Mouse (Mus musculus): ENCODE measurements around the gene Rnd1.

The Rnd1 gene

DNA sequence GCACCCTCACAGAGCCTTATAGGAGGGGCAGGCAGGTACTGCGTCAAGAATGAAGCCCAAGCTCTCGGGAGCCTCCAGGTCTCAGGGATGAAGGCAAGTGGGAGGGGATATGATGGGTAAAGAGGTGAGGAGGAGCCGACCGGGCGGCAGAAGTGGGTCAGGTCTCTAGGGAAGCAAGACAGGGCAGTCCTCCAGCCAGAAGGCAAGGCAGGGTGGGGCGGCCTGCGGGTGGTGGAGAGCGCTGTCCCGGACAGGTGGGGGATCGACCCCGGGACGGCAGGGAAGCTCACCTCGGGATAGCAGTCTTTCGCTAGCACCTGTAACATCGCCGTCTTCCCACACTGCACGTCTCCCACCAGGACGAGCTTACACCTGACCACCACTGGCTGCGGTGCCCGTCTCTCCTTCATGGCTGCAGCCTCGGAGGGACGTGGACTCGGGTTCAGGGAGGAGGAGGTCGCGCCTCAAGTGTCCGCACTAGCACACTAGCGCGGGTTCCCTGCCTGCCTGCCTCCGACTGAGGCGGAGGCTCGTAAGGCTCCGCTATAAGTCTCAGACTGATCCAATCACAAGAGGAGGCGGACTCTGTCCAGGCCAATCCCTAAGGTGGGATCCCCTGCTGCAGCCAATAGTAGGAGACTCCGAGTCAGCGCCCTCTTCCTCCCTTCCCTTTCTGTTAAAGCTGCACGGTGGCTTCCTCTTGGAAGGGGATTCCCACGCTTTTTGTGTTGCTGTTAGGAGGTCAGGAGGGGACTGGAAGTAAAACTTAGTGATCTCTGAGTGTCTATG lies at the start of gene Rnd1:
Gene Rnd1, minus strand, starts transcription at position 522 of the 789 bp plus-strand sequence.
- DNase-seq = peak; percentile 67 to 73

DNA sequence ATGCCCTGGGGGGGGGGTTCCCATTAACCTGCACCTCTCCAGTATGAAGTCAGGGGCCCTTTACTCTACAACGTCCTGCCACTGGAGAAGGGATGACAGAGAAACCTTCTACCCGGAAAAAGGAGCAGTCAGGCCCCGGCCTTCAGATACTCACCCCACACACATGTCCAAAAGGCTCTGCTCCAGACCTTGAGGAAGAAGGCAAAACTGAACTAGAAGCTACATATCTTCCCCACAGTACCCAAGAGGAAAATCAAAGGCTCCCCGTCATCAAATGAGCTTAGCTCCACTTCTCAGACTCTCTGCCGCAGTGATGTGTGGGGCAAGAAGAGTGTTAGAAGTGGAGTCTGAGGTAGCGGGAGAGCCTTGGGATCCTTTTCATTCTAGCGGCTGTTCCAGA lies 49.5 kb upstream of the Rnd1 start:
- no peak for DNase-seq

DNA sequence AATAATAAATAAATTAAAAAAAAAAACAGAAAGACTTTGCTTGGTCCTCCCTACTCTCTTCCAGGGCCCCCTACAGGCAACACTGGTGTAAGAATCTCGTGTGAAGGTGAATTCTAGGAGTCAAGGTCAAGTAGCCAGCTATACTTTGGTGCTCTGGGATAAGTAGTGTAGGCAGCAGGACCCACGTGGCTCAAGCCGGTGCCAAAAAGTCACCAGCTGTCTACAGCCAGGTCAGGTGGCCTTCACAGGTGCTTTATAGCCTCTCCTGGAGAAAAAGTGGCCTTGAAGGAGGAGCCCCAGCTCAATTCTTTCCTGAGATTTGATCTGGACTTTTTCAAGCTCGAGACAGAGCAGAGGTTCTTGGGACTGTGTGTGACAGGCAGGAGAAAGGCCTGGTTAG lies 48.8 kb upstream of the Rnd1 start:
- DNase-seq = no peak

DNA sequence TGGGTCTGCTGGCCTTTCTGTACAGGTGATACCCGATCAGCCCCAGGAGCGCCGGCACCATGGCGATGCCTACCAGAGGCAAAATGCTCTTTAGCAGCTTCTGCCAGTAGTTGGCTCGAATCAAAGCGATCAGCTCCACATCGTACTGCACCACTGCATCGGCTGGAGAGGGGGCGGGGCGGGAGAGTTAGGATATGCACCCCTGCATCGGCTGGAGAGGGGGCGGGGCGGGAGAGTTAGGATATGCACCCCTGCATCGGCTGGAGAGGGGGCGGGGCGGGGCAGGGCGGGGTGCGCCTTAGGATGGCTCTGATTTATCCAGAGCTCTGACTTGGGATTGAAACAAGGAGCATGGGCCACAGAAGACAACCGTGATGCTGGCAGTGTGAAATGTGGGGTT lies 47.2 kb upstream of the Rnd1 start:
- no peak for DNase-seq

DNA sequence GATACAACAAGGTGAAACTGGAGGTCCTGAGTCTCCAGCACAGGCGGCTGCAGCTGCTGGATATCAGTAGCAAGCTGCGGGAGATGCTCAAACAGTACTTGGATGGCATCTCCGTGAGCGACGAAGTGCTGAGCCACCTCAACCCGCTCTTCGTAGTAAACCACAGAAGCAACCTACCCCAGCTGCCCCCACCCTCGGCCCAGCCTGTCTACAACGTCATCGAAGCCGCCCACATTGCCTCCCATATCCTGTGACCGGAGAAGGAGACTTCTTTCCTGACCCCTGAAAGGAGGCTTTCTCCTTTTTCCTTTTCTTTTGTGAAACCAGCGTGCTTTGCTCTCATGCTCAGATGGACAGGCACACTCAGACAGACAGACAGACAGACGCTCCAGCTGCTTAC lies 45.6 kb upstream of the Rnd1 start:
- DNase-seq = peak; percentile 25 to 43

DNA sequence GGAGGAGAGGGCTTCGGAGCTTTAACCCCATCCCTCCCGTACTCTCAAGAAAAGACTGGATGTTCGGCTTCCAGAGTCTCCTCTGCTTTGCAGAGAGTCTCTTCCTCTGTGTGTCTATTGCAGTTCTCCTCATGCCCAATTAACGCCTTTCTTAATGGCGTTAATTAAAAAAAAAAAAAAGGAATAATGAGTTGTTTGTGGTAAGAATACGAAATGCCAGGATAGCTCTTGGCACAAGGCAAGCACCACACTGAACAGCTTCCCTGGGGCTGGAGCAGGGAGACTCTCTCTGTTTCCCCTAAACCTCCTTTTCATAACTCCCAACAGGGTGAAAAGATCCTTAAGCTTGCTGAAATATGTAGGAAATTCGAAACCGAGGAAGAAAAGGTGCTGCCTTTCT lies 44.9 kb upstream of the Rnd1 start:
- DNase-seq = no peak

DNA sequence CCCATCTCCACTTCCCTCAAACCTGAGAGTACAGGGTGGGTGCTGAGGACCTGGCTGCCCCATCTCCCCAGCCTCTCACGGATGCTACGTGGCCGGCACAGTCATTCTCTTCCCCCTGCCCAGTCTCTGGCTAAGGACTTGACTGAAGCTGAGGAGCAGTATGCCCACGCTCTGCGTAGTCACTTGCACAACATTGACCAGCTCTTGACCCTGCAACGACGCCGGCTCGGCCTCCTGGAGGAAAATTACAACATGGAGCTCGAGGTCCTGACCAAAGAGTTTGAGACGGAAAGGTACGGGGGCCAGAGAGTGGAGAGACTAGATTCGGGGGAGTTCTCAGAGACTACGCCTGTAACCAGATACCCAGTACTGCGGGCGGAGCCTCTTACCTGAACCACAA lies 40.0 kb upstream of the Rnd1 start:
- DNase-seq = no peak

DNA sequence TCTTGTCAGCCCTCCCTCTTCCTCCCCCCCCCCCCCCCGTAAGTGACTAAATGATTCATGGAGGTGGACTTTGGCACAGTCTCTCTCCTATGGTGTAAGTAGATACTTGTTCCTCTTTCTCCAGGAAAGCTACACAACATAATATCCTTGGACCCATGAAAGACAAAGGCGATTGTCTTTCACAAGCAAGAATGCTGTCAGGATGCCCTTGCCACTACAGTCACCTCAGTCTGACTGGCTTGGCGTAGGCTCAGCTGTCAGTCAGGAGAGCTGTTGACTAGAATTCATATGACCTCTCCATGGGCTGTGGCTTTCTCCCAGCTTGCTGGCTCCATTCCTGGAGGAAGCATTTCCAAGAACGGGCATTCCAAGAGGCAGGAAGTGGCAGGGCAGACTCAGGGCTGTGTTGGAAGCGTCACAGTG lies 37.0 kb upstream of the Rnd1 start:
- DNase-seq = no peak

DNA sequence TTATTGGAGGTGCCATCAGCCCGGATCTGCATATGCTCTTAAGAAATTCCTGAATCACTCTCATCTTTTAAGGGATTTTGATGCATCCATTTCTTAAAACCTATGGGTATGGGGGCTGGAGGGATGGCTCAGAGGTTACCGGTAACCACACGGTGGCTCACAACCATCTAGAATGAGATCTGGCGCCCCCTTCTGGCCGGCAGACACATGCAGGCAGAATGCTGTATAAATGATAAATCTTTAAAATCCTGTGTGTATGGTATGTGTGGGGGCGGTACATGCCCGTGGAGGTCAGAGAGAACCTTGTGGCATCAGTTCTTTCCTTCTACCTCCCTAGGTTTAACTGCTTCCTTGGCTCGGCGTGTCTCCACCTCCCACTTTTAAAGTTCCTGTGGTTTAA lies 33.2 kb upstream of the Rnd1 start:
- DNase-seq = peak; percentile 71 to 77

DNA sequence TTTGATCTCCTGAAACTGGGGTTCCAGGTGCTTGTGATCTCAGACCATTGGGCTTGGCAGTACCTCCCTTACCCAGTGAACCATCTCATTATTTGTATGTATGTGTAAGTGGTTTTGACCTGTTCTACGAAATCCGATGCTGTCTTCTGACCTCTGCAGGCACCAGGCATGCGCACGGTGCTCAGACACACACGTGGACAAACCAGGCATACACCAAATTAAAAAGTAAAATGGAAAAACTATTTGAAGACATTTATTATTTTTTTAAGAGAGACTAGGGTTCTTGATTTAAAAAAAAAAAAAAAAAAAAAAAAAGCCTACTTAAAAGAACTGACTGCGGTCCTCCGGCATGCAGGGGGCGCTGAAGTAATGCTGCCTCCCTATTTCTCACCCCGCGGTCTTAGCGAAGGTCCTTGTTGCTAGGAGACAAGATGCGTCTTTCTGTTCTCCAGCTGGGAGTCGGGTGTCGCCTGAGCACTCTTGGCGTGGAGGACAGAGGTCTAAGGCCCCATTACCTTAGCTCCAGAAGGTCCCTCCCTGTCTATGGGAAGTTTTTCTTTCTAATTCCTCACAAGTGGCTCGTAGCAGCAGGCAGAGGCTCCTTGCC lies 30.6 kb upstream of the Rnd1 start, which contains the start of gene Ccdc65:
Gene Ccdc65, plus strand, starts transcription at position 442 of the 607 bp plus-strand sequence.
- DNase-seq = peak; percentile 62 to 65

DNA sequence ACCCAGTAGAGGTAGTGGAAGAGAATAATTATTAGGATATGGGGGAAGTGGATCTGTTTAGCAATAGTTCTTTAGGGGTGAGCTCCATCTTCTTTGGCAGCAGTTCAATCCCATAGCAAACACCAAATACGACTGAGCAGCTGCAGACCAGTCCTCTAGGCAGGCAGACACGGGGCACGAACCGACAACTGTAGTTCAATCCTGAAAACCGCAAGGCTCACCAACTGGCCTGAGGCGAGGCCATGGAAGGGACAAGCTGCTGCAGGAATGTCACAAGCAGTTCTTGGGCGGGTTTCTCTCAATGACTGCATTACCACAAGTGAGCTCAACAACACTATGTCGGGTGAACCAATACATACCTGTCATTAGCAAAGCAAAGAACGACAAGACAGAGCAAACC lies 27.1 kb upstream of the Rnd1 start:
- DNase-seq = no peak

DNA sequence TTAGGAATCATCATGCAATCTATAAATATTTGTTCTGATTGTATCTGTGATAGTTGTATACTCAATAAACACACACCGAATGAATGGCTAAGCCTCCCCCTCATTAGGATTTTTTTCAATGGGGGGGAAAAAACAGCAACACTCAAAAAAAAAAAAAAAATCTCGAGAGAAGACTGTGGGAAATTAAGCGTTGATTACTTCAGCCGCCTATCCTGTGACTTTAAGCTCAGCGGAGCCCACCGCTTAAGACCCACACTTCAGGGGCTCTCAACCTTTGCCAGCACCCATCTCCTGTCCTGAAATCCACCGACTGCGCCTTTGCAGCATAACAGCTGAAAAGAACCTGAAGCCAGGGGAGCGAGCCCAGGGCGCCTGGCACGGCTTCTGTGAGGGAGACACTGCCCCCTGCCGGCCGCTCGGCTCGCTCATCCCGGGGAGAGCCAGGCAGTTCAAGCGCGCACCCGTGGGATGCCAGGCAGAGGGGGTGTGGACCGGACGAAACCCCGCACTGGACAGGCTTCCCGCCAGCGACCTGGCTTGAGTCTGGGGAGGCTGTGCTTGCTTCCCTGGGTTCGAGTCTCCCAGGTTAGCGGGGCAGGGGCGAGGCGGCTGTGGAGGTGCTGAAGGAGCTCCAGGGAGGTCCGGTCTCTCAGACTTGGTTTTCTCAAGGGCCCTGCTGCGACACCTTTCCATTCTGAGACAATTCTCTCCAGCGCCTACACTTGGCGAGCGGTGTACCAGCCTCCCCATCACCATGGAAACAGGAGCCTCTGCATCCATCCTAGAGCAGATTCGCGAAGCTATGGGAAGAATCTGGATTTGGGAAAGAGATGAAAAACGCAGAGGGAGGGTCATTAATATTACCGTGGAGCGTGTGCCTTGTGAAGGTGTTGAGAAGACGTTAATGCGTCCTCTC lies 22.2 kb upstream of the Rnd1 start:
- peak; percentile 80 to 85 for DNase-seq

DNA sequence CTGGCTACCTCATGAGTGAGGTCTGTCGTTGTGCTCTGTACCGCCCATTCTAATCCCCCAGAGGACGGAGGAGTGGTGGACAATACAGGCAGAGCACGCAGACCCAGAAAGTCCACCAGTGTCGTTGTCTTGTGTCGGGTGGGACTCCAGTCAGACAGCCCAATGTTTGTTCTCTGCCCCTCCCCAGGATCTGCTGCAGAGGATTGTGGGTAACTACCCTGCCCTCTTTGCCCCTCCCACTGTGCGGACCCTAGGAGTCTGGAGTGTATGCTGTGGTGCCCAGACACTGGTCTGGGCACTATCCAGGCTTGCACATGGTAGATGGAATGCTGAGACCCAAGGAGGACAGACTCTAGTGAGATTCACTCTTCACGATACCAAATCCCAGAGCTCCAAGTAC lies 19.0 kb upstream of the Rnd1 start:
- DNase-seq = no peak

DNA sequence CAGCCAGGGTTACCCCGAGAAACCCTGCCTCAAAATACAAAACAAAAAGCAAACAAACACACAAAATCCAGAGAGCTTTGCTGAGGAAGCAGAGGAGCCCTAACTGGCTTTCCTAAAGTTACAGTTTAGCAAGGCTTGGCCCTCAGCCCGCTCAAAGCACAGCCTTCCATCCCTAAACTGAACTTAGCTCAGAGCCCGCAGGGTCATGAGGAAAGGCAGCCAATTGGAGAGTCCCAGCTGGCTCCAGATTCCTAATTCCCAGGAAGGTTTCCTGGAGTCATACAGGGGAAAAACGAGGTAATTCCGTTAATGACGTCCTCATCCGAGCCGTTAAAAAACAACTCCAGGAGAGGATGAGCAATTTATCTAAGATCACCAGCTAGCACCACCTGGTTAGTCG lies 18.5 kb upstream of the Rnd1 start:
- DNase-seq = no peak

DNA sequence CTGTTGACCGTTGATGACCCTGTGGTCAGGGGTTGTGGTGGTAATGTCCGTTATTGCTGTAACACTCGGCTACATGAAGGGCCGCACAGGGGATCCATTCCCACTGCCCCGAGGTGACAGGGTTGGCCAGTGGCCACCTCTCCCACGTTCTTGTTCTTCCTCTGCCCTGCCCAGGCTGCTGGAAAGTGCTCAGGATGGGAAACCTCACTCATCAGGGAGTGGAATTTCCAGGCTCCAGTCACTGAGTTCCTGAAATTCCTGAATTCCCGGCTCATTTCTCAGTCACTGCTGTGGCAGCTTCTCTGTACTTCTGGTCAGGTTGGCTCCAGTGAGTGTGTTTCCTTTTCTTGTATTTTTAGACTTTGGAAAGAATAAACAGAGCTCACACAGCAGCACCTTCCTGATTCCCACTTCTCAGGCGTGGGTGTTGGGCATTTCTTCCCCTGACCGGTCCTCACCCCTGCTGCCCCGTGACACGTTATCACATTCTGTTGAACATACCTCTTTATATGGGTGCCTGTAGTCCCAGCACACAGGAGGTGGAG lies 15.0 kb upstream of the Rnd1 start:
- no peak for DNase-seq

DNA sequence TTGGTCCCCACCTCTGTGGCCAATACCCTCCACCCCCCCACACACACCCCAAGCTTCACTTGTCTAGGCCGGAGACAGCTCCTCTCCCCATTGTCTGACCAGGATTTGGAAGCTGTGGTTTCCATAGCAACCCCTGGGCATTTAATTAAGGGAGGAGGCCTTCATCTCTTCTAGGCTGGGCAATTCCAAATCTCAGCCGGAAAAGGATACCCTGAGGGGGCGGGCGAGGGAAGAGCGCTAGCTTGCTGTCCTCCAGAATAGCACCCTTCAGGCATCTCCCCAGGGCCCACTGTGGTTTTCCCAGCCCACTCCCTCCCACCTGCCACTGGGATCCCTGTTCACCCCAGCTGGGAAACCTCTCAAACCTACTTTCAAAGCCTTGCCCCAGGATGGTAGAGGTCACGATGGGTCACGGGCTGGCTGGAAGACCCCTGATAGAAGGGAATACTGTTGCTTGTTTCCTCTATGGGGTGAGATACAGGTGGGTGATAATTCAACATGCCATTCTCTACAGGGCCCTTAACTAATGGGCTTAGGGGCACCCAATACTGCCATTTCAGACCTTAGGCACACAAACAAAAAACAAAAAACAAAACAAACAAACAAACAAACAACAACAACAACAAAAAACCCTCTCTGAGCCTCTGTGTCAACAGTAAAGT lies 14.4 kb upstream of the Rnd1 start:
- DNase-seq = no peak

DNA sequence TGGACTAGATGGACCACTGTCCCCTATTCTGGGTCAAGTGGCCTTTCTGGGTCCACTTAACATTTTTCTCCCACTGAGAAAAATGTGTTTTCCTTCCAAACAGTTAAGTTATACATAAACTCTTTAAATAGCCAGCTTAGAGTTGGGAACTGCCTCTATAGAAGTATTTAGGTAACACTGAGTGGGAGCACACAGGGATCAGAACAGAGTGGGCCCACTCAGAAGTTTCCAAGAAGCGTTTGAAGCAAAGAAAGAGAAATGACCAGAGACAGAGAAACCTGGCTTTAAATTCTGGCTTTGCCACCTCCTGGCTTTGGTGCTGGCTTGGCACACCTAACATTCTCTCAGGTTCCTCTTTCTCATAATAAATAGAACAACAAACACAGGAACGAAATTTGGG lies 12.4 kb upstream of the Rnd1 start:
- DNase-seq = no peak

DNA sequence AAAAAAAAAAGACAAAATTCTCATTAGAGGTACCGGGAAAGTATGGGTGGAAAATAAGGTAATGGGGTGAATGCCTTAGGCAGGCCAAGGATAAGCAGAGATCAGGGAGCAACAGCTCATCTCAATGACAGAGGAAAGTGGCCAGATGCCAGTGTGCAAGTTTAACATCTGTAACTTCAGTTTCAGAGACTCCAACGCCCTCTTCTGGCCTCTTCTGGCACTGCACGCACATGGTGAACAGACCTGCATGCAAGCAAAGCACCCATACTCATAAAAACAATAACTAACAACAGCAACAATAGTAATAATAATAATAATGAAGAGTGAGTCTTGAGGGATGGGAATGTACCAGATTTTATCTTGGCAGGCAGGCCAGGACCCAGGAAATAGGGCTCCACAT lies 8.7 kb upstream of the Rnd1 start:
- no peak for DNase-seq

DNA sequence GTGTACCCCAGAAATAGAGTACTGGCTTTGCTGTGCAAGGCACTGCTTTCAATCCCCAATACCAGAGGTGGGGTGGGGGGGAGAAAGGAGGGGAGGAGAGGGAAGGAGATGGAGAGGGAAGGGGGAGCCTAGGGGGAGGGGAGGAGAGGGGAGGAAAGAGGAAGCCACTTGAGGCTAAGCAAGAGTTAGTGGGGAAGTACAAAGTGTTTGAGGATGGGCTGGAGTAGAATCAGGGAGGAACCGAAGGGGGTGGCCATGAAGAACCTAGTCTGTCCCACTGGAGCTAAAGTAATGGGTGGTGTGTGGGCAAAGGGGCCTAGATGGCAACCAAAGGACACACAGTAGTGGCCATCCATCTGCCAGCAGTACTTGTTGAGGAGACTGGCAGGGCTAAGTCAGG lies 6.5 kb upstream of the Rnd1 start:
- DNase-seq = no peak

DNA sequence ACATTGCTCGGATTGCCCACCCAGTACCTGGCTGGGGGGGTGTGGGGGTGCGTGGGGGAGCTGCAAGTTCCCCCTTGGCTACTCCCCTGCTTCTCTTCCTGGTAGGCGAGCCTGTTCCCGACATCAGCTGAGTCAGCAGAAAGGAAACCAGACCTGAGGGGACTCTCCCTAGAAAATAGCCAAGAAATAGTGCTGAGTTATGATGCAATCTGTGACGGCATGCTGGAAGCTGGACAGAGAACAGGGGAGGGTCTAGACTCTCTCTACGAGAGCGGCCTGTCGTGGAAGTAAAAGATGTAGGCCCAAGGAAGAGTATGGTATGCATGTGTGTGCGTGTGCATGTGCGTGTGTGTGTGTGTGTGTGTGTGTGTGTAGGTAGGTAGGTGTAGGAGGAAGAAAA lies 5.9 kb upstream of the Rnd1 start:
- no peak for DNase-seq

DNA sequence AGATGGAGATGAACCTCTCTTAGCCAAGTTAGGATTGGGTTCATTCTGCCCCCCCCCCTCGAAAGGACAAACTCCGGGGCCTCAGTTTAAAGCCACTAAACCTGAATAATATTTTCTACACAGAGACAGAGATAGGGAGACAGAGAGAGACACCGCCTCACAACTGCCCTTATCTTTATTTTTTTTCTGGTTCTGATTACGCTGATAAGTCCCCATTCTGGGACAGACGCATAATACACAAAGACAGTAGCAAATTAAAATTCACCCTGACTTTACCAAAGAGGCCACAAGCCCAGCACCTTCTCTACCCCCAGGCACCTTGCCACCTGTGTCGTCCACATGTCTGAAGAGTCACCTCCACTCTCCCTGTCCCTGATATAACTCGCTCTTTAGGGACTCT lies 4.4 kb upstream of the Rnd1 start:
- DNase-seq = no peak

DNA sequence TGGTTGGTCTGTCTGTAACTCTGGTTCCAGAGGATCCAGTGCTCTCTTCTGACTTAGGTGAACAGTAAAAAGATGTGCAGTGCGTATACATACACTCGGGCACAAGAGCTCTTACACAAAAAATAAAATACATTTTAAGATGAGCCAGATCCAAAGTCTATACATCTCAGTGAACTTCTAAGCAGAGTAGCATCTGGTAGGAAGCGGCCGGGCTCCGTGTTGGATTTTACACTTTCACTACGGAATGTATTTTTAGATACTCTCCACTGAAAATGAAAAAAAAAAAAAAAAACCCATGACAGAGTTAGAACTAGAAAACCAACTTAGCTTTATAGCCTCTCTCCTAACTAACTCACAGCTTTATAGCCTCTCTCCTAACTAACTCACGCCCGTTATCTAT lies 3.4 kb upstream of the Rnd1 start:
- DNase-seq = no peak

DNA sequence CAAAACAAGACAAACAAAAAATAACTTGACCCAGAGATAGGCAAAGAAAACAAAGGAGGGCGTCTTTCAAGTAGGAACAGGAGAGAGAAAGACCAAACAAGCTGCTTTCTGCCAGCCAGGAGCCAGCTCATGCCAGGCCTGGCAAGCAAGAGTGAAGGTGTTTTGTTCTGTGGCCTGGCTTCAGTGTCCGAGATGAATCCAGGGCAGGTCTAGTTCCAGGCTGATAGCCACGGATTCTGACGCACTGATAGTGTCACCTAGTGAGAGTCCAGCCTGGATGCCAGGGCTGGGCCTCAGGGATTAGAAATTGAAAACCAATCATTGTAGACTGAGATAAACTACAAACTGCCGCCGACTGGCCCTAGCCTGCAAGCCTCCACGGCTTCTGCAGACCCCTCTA lies 716 bp upstream of the Rnd1 start:
- no peak for DNase-seq

Data from thymus, postnatal 36 days (tissue).